Mouse (Mus musculus): ENCODE results near the gene Sf3b3. TPM values are rescaled to one million over a fixed set of nuclear protein-coding genes. Genes with fewer than 3 reads are reported as not detected.
A peak's percentile ranks its signal among the peaks of the same experiment; 100 is the strongest.
"Not testable (repeated sequence)": the region's sequence is repeated elsewhere in the genome, so short reads cannot be mapped to it uniquely, and the experiment has no call there.

Gene Sf3b3
- polyA plus RNA-seq, 1 experiment from 2014 or later: 88.1 TPM

DNA sequence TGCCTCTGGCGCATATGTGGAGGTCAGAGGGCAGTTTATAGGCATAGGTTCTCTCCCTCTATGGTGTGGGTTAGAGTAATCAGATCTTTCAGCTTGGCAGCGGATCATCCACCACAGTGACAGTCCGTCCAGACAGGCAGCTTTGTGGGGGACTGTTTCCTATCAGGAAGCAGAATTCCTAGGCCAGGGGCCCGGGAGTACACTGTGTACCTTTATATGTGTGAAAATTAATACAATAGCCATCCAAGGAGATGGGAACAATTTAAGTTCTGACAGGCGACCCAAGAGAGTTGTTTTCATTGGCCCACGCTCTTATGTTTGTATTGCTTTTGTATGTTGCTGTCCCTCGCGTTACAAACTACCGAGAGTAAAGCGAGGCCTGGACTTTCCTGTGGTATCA lies 55.4 kb downstream of the Sf3b3 start:
- peaks cover 4% of the 10 kb centered on the region for H3K4me1 ChIP-seq (ENCODE audit: control insufficient read depth, insufficient read depth, low read length)
- no peaks in the 10 kb centered on the region for H3K36me3 ChIP-seq (ENCODE audit: control insufficient read depth, insufficient read depth)
- H3K27me3 ChIP-seq (ENCODE audit: control insufficient read depth, insufficient read depth, low read length): no peaks in the 10 kb centered on the region
- H3K4me2 ChIP-seq (ENCODE audit: low read depth, low read length): no peak overlapping the region
- ATAC-seq (replicated peaks; ENCODE audit: extremely low read depth, insufficient read depth, low FRiP score): no peak
- H3K9ac ChIP-seq (ENCODE audit: low read length): no peak overlapping the region
- no peak overlapping the region for H3K4me3 ChIP-seq (ENCODE audit: low read length)
- no peak overlapping the region for H3K27ac ChIP-seq (ENCODE audit: low read length)
- WGBS: 64% methylated on average over 10 of the region's 10 CpGs
- H3K9me3 ChIP-seq (replicated peaks; ENCODE audit: control insufficient read depth, low read length): peaks cover 9% of the 10 kb centered on the region; the same call in 1 of the 2 replicates

DNA sequence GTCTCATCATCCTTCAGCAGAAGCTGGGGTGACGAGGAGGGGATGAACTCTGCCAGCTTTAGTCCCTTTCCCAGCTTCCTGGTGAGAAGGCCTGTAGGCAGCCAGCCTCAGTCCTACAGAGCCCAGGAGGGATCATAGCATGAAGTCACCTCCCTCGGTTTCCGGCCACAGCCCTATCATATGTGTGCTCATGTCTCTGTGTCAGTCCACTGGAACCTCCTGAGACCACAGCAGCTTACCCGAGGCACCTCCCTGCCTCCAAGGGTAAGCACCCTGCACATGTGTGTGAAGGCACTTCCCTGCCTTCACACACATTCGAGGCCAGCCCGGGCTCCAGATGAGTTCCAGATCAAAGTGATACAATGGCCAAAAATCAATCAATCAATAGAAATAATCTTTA lies 56.3 kb downstream of the Sf3b3 start:
- Histone ChIP-seq H3K9ac (ENCODE audit: low read length) (no peak overlapping the region), H3K27me3 (ENCODE audit: control insufficient read depth, insufficient read depth, low read length) (no peaks in the 10 kb centered on the region), H3K27ac (ENCODE audit: low read length) (no peak overlapping the region), H3K4me2 (ENCODE audit: low read depth, low read length) (no peak overlapping the region), H3K4me1 (ENCODE audit: control insufficient read depth, insufficient read depth, low read length) (peaks cover 4% of the 10 kb centered on the region), H3K36me3 (ENCODE audit: control insufficient read depth, insufficient read depth) (no peaks in the 10 kb centered on the region), H3K4me3 (ENCODE audit: low read length) (no peak overlapping the region), H3K9me3 (replicated peaks; ENCODE audit: control insufficient read depth, low read length) (0 out of 2 replicates have a peak, but pooled peaks cover 2% of the 10 kb centered on the region)
- no peak for ATAC-seq (replicated peaks; ENCODE audit: extremely low read depth, insufficient read depth, low FRiP score)
- 53% methylated on average over 6 of the region's 6 CpGs for WGBS

DNA sequence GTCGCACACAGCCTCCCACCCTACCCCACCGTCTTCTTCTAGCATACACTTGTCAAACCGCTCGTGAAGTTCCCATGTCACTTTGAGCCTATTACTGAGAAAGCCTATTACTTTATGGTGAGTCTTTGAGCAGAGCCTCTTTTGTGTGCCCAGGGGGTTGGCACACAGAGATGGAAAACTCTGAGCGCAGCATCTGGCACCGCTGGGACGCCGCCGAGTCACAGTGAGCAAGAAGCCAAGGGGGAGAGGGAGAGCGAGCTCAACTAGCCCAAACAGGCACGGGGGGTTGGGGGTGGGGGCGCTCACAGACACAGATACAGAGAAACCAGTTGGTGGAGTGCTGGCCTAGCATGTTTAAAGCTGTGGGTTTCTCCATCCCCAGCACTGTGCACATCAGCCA lies 57.0 kb downstream of the Sf3b3 start:
- Histone ChIP-seq H3K4me1 (ENCODE audit: control insufficient read depth, insufficient read depth, low read length) (peaks cover 4% of the 10 kb centered on the region), H3K27ac (ENCODE audit: low read length) (0 out of 2 replicates have a peak overlapping the region, but pooled peaks have one; percentile 9), H3K9ac (ENCODE audit: low read length) (no peak overlapping the region), H3K4me2 (ENCODE audit: low read depth, low read length) (no peak overlapping the region), H3K27me3 (ENCODE audit: control insufficient read depth, insufficient read depth, low read length) (no peaks in the 10 kb centered on the region), H3K36me3 (ENCODE audit: control insufficient read depth, insufficient read depth) (no peaks in the 10 kb centered on the region), H3K9me3 (replicated peaks; ENCODE audit: control insufficient read depth, low read length) (no peaks in the 10 kb centered on the region), H3K4me3 (ENCODE audit: low read length) (no peak overlapping the region)
- no peak; the same call in 1 of the 2 replicates for ATAC-seq (replicated peaks; ENCODE audit: extremely low read depth, insufficient read depth, low FRiP score)
- 51% methylated on average over 12 of the region's 12 CpGs for WGBS

DNA sequence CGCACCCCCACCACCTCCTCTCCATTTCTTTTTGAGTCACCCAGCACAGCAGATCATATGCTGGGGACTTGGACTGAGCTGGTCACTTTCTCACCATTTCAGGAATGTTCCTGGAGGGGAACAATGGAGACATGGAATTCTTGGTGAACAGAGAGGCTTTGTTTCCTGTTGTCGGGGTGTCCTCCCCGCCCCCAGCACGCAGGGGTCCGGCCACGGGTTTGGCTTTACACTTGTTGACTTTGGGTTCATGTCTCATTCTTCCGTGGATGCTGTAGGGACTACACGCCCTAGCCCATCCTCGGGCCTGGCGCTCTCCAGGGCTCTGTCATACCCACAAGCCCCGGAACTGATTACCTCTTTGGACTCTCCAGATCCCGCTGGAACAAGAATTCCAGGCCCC lies 57.6 kb downstream of the Sf3b3 start:
- ATAC-seq (replicated peaks; ENCODE audit: extremely low read depth, insufficient read depth, low FRiP score): peak; percentile 19
- WGBS: 52% methylated on average over 12 of the region's 12 CpGs

DNA sequence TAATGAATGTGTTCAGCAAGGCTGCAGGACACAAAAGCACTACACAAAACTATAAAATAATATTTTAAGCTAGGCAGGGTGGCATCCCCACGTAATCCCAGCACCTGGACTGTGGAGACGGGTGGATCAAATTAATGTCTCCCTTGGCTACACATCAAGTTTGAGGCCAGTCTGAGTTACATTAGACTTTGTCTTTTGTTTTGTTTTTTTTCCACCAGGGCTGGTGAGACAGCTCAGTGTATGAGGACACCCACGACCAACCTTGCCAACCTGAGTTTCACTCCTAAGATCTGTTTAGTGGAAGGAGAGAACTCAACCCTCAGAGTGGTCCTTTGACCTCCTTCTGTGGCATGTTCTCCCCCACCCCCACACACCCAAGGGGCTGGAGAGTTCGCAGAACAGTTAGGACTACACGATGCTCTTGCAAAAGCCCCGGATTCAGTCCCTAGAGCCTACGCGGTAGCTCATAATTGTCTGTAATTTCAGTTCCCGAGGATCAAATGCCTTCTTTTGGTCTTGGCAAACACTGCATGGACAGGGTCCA lies 59.1 kb downstream of the Sf3b3 start:
- no peaks in the 10 kb centered on the region for H3K36me3 ChIP-seq (ENCODE audit: control insufficient read depth, insufficient read depth)
- no peak overlapping the region for H3K27ac ChIP-seq (ENCODE audit: low read length)
- H3K4me1 ChIP-seq (ENCODE audit: control insufficient read depth, insufficient read depth, low read length): no peaks in the 10 kb centered on the region
- no peak overlapping the region for H3K9ac ChIP-seq (ENCODE audit: low read length)
- no peak overlapping the region for H3K4me2 ChIP-seq (ENCODE audit: low read depth, low read length)
- no peaks in the 10 kb centered on the region for H3K9me3 ChIP-seq (replicated peaks; ENCODE audit: control insufficient read depth, low read length)
- no peak for ATAC-seq (replicated peaks; ENCODE audit: extremely low read depth, insufficient read depth, low FRiP score)
- no peaks in the 10 kb centered on the region for H3K27me3 ChIP-seq (ENCODE audit: control insufficient read depth, insufficient read depth, low read length)
- WGBS: 81% methylated on average over 9 of the region's 9 CpGs
- H3K4me3 ChIP-seq (ENCODE audit: low read length): no peak overlapping the region

More for the DNA sequence above, 57.6 kb downstream of the Sf3b3 start:
- Histone ChIP-seq H3K4me2 (ENCODE audit: low read depth, low read length) (no peak overlapping the region), H3K9ac (ENCODE audit: low read length) (no peak overlapping the region), H3K27ac (ENCODE audit: low read length) (no peak overlapping the region), H3K4me3 (ENCODE audit: low read length) (no peak overlapping the region), H3K36me3 (ENCODE audit: control insufficient read depth, insufficient read depth) (no peaks in the 10 kb centered on the region), H3K9me3 (replicated peaks; ENCODE audit: control insufficient read depth, low read length) (no peaks in the 10 kb centered on the region), H3K27me3 (ENCODE audit: control insufficient read depth, insufficient read depth, low read length) (no peaks in the 10 kb centered on the region), H3K4me1 (ENCODE audit: control insufficient read depth, insufficient read depth, low read length) (peaks cover 4% of the 10 kb centered on the region)

DNA sequence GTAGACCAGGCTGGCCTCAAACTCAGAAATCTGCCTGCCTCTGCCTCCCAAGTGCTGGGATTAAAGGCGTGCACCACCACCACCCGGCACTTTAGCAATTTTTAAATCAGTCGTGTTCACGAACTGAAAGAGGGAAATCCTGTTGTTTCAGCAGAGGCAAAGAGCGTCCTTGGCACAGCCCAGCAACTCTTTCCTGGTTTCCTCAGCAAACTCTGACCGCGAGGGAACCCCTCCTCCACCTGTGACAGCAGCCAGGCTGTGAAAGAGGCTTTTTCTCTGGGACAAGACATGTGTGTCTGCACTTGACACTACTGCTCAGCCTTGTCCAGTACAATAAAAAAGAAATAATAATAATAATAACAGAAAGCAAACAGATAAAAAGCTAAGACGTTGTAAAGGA lies 59.7 kb downstream of the Sf3b3 start:
- Histone ChIP-seq H3K36me3 (ENCODE audit: control insufficient read depth, insufficient read depth) (no peaks in the 10 kb centered on the region), H3K27ac (ENCODE audit: low read length) (no peak overlapping the region), H3K9ac (ENCODE audit: low read length) (no peak overlapping the region), H3K4me3 (ENCODE audit: low read length) (no peak overlapping the region), H3K4me1 (ENCODE audit: control insufficient read depth, insufficient read depth, low read length) (no peaks in the 10 kb centered on the region), H3K4me2 (ENCODE audit: low read depth, low read length) (no peak overlapping the region), H3K9me3 (replicated peaks; ENCODE audit: control insufficient read depth, low read length) (no peaks in the 10 kb centered on the region), H3K27me3 (ENCODE audit: control insufficient read depth, insufficient read depth, low read length) (no peaks in the 10 kb centered on the region)
- WGBS: 54% methylated on average over 8 of the region's 8 CpGs
- ATAC-seq (replicated peaks; ENCODE audit: extremely low read depth, insufficient read depth, low FRiP score): no peak

DNA sequence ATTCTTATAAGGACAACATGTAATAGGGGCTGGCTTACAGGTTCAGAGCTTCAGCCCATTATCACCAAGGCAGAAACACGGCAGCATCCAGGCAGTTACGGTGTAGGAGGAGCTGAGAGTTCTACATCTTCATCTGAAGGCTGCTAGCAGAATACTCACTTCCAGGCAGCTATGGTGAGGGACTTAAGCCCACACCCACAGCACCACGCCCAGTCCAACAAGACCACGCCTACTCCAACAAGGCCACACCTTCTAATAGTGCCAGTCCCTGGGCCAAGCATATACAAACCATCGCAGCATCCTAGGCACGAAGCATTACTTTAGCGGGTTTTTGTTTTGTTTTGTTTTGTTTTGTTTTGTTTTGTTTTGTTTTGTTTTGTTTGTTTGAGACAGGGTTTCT lies 60.1 kb downstream of the Sf3b3 start:
- ATAC-seq (replicated peaks; ENCODE audit: extremely low read depth, insufficient read depth, low FRiP score): not testable (repeated sequence)

DNA sequence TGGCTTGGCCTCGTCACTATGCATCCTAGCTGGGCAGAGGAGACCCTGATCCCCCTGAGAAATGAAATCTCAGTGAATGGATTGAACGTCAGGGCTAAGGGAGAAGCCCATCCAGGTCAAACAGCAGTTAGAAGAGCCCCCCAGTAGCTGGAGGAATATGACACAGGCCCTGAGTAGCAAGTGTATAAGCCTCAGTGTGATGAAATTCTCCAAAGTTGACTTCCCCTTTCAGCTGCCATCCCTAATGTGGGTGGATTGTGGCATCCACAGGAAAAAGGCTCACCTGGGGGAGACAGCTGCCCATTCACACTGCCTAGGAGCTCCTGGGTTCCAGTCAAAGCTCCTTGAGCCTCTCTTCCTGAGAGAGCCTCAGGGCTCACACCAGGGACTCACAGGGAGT lies 61.2 kb downstream of the Sf3b3 start:
- H3K4me1 ChIP-seq (ENCODE audit: control insufficient read depth, insufficient read depth, low read length): no peaks in the 10 kb centered on the region
- no peak for ATAC-seq (replicated peaks; ENCODE audit: extremely low read depth, insufficient read depth, low FRiP score)
- WGBS: 51% methylated on average over 2 of the region's 2 CpGs
- no peaks in the 10 kb centered on the region for H3K36me3 ChIP-seq (ENCODE audit: control insufficient read depth, insufficient read depth)
- no peak overlapping the region for H3K4me2 ChIP-seq (ENCODE audit: low read depth, low read length)
- no peak overlapping the region for H3K4me3 ChIP-seq (ENCODE audit: low read length)
- no peaks in the 10 kb centered on the region for H3K27me3 ChIP-seq (ENCODE audit: control insufficient read depth, insufficient read depth, low read length)
- H3K27ac ChIP-seq (ENCODE audit: low read length): no peak overlapping the region
- no peak overlapping the region for H3K9ac ChIP-seq (ENCODE audit: low read length)
- H3K9me3 ChIP-seq (replicated peaks; ENCODE audit: control insufficient read depth, low read length): no peaks in the 10 kb centered on the region

More for the DNA sequence above, 60.1 kb downstream of the Sf3b3 start:
- H3K4me3 ChIP-seq (ENCODE audit: low read length); H3K4me1 ChIP-seq (ENCODE audit: control insufficient read depth, insufficient read depth, low read length); H3K9ac ChIP-seq (ENCODE audit: low read length); H3K27me3 ChIP-seq (ENCODE audit: control insufficient read depth, insufficient read depth, low read length); H3K4me2 ChIP-seq (ENCODE audit: low read depth, low read length); H3K36me3 ChIP-seq (ENCODE audit: control insufficient read depth, insufficient read depth); H3K9me3 ChIP-seq (replicated peaks; ENCODE audit: control insufficient read depth, low read length); H3K27ac ChIP-seq (ENCODE audit: low read length): not testable (repeated sequence)
- WGBS: 79% methylated on average over 7 of the region's 7 CpGs

DNA sequence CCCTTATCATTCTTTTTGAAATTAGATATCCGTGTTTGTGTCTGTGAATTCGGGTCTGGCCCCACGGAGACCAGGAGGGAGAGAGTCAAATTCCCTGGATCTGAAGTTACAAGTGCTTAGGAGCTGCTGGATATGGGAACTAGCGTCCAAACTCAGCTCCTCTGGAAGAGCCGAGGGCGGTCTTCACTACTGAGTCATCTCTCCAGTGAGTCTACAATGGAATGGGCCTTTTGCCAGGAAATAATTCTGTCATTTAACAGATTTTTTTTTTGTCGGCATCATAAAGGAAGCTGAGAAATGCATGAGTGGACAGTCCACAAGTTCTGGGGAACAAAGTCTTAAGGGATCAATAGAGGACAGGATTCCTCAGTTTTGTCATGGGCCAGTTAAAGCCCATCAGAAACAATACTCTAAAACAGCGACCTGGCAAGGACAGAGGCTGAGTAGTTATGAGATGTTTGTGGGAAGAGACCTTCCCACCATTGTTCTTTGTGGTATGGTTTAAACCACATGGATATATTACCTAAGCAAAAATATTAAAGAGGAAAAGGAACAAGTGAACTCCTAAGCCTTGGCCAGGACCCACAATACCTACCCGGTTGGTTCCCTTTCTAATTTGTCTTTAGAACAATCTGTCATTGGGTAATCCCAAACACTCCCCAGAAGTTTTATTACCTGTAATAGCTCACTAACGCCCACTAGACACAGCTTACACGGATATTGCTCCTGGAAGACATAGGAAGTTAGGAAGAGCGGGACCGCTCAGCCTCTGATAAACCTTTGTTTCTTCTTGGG lies 66.5 kb downstream of the Sf3b3 start:
- H3K4me3 ChIP-seq (ENCODE audit: low read length): no peak overlapping the region
- no peak overlapping the region for H3K9ac ChIP-seq (ENCODE audit: low read length)
- H3K9me3 ChIP-seq (replicated peaks; ENCODE audit: control insufficient read depth, low read length): 0 out of 2 replicates have a peak, but pooled peaks cover 5% of the 10 kb centered on the region
- no peak overlapping the region for H3K27ac ChIP-seq (ENCODE audit: low read length)
- no peaks in the 10 kb centered on the region for H3K27me3 ChIP-seq (ENCODE audit: control insufficient read depth, insufficient read depth, low read length)
- H3K4me1 ChIP-seq (ENCODE audit: control insufficient read depth, insufficient read depth, low read length): no peaks in the 10 kb centered on the region
- no peak overlapping the region for H3K4me2 ChIP-seq (ENCODE audit: low read depth, low read length)
- 63% methylated on average over 13 of the region's 13 CpGs for WGBS
- H3K36me3 ChIP-seq (ENCODE audit: control insufficient read depth, insufficient read depth): no peaks in the 10 kb centered on the region
- no peak for ATAC-seq (replicated peaks; ENCODE audit: extremely low read depth, insufficient read depth, low FRiP score)

Measured in heart, embryonic 16.5 days (tissue).